Mouse (Mus musculus) naive thymus-derived CD4-positive, alpha-beta T cell, adult 2 months (primary cell): Measurements from ENCODE around the gene Mmaa.

Experiments
- DNase-seq: peaks from one replicate; pipeline ENCODE4 v3.0.0-alpha.2; 2011; ENCODE audit warnings: low read depth

The Mmaa gene

DNA sequence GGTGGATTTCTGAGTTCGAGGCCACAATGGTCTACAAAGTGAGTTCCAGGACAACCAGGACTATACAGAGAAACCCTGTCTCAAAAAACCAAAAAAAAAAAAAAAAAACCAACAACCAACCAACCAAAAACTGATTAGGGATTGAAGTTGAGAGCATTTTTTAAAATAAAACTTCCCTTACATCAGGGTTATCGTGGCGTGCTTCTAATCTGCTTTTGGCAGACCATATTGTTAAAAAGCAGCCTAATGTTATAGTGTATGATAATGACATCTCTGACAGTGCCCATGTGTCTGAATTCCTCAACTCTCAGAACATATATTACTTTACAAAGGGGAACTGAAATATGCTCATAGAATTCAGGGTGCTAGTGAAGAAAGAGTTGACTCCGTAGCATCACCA is 6.5 kb downstream of the Mmaa start:
- no peak for DNase-seq

DNA sequence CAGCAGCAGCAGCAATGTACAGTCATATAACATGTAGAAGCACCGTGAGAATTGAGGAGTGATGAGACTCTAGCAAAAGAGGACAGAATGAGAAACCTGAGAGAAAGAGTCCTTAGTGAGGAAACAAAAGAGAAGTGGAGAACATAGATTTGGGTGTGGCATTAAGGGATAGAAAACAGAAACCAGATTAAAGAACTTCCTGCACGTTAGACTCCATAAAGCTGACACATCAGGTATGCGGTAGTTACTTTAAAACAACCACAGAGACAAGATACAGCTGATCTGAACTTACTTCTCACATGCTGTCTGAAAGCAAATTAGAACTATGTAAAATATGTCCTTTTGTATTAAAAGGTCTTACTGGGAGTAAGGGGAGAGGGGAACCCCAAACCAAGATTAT is 8.3 kb downstream of the Mmaa start:
- peak; percentile 58 for DNase-seq

DNA sequence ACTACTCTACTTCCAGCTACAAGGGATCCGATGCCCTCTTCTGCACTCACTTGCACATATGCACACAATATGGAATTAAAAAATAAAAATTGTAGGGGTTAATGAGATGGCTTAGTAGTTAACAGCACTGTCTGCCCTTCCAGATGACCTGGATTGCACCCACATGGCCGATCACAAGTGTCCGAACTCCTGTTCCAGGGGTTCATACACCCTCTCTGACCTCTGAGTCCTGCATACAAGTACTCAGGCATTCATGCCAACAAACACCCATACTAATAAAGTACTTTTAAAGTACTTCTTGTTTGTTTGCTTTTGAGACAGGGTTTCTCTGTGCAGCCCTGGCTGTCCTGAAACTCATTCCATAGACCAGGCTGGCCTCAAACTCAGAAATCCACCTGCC is 10.1 kb downstream of the Mmaa start:
- DNase-seq = no peak

DNA sequence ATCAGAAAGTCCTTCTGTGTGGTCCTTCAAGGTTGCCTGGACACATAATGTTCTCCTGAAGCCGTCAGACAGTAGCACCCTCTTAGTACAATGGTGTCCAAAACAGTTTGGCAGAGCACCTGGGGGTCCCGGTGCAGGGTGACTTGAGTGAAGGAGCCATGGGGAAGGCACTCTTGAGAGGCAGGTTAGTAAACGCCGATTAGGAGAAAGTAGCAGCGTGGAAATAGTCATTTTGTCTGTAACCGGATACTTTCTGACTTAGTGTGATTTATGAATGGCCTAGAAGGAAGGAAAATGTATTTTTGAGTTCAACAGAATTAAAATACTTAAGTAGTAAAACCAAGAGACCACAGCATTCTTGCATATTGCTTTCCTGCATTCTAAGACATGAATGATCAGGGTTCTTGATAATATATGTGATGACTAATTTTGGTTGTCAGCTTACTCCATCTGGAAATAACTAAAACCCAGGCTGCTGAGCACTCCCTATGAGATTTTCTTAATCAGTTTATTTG is 13.3 kb downstream of the Mmaa start:
- DNase-seq = no peak

DNA sequence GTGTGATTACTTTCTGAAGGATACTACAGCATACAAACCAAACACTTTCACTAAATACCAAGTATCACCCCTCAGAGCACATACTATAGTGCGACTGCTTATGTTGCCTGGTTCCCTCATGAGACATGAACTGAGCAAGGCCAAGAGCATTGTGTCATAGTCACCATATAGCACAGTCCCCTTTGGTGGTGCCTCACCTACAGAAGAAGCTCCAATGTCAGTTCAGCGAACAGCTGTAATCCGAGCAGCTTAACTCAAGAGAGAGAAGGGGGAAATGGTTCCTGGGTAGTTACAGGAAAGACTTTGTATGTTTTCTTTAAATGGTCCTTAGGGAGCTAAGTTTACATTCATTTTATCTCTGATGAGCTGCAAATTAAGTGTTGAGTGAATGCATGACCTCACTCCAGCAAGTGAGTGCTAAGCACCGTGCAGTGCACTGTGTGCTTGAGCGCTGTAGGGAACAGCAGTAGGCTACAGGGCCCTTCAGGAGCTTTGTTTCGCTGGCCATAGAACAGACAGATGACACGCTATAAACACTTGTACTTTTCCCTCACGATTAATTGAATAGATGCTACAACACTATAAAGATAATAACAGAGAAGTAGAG is 17.4 kb downstream of the Mmaa start:
- no peak for DNase-seq

DNA sequence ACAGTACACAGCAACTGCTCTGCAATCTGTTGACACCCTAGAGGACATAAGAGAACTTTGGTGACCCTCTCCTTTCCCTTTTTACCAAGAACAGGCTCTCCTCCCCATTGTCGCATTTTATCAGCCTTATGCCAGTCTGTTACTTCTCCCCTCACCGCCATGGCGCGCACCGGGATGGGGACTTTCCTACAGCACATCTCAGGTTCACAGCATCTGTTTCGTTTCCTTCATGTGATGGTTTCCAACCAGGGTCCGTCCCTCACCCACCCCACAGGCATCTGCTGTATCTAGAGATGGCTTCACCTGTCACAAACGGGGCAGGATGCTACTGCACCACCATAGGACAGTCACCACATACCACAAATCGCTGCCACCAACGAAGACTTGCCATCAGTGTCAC is 19.8 kb downstream of the Mmaa start:
- DNase-seq = no peak

DNA sequence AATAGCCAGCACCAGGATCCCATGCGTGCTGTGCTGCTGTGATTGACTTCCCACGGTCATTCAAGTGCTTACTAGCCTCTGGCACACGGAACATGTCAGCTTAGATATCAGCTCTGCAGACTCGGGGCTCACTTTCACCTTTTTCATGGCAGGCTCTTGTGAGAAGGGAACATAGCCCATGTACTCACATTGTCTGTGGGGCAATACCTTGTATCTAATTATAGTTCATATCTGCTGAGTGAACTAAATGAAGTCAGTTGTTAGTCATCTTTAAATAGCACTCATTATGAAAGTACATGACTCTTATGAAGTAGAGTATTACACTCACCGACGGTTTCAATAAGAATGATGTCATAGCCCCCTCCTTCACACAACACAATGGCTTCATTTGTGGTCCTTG is 21.0 kb downstream of the Mmaa start:
- DNase-seq = no peak

DNA sequence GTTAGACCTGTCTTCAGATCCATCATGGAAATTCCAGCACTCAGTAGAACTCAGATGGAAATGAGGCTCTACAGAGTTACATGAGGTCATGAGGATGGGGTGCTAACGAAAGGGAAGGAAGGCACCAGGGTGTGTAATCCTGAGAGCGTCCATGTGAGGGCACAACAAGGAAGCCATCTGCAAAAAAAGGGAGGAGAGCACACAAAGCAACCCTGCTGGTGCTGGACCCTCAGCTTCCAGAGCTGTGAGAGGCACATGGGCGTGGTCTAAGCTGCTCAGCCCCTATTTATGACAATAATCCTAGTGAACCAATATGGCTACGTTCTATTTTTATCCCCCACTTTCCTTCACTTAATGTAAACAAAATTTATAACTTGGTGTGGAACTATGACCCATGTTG is 22.1 kb downstream of the Mmaa start:
- DNase-seq = no peak

DNA sequence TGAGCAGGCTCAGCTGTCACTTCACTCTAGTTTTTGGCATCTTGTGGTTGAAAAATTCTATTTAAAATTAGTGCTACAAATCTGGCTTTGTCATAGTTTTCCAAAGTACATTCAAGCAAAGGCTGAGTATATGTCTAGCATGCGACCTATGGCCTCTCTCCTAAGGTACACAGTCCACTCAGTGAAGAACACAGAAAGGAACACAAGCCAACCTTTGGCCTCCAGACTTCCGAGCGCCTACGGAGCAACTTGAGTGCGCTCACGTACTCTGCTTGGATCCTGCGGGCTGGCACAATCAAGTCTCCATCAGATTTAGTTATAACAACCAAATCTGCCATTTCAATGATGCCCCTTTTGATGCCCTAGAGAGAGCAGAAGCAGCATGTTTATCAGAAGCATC is 25.8 kb downstream of the Mmaa start:
- no peak for DNase-seq

DNA sequence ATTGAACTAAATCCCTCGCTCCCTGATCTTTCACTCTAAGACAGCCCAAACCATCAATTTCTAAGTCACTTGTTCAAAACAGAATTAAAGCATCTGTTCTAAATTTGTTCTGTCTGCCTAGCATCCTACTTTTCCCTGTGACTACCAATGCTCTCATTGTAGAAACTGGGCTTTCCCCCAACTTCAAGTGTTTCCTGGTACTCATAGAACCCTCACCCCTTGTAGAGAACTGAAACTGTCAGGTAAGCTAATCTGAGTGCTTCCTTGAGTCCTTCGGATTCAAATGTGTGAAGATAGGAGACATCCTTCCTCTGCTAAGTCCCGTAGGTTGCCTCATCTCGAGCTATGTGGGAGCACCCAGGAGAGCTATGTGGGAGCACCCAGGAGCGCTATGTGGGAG is 32.8 kb downstream of the Mmaa start:
- DNase-seq = no peak

DNA sequence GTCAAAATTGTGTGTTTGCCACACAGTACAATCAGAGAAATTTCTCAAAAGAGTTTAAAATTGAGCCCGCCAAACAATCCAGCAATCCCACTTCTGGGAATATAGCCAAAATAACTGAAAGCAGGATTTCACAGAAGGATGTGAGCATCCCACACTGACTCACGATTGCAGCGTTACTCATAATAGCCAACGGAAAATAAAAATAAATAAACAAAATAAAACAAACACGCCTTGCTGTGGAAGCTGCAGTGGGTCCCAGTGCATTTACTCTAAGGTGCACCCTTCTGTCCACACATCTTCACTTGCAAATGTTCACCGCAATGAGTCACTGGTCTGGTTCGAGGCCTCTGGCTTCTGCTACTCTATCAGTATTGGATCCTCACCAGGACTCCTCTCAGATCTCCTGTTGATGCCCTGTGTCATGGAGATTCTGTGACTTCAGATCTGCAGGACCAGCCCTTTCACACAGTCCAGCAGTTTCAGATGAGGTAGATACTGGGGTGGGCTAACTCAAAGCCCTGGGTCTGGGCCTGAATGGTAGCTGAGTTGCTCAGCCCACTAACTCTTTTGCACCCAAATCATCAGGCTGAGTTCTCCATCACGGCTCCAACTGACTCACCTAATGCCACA is 38.5 kb downstream of the Mmaa start:
- DNase-seq = no peak

DNA sequence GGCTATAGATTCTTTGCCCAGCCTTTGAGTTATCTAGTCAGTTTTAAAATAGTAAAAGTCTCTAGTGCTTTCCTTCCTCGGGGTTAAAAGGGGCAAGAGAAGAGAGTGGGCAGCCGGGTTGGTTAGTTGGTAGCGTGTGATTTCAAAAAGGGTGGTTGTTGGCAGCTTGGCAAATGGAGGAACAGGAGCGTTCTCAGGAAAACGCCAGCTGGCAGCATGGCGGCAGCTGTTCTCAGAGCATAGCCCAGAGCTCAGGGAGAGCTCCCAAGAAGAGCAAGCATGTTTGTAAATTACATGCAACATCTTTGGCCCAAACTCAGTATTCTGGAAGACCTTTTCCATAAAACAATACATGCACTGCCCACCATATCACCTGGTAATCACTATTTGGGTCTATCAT is 41.0 kb downstream of the Mmaa start:
- no peak for DNase-seq

DNA sequence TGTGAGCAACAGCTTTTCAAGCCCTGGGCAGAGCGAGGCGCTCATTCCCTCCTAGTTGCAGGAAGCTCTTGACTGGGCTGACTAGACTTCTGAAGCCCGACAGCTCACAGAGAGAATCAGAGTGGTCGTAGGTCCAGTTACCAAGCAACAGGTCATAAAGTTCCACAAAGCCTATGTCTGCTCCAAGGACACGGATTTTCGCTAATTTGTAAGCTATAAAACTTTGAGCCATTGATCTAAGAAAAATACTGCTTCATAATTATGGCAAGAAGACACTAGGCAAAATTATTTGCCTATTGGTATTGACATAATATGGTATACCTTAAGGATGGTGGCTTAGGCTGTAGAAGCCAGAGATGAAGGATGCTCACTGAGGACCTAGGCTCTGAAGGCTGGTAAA is 46.3 kb downstream of the Mmaa start, which contains the start of gene 1700011L22Rik:
1700011L22Rik (minus strand) TSS at position 101 of the 400 bp plus-strand sequence.
- DNase-seq = no peak

DNA sequence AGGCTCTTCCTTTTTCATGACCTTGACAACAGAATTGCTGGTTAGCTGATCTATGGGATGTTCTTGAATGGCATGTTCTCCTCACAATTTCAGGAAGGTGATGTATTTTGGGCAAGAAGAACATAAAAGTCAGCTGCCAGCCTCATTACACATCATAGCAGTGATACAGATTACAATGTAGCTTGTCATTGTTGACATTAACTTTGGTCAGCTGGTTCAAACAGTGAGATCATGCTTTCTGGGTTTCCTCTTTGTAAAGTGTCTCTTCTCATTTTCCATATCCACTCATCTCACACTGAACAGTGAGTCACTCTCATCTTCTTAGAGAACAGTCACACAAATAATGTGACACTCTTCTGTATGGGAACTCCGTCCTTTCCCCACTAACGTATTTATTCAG is 51.3 kb downstream of the Mmaa start:
- no peak for DNase-seq

DNA sequence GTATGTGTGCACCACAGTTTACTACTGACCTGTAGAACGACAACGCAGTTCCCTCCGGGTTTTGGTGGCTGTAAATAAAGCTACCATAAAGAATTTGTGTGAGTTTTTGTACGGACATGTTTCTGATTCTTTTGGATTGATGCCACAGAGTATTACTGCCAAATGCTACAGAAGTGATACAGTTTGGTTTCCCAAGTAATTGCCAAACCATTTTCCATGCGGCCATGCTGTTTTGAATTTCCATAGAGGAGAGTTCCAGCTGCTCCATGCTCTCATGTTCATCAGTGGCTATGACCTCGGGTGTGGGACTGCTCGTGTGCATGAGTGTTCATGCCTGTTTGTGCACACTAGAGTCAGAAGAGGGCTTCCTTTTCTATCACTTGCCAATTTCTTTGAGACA is 54.7 kb downstream of the Mmaa start:
- DNase-seq = no peak

DNA sequence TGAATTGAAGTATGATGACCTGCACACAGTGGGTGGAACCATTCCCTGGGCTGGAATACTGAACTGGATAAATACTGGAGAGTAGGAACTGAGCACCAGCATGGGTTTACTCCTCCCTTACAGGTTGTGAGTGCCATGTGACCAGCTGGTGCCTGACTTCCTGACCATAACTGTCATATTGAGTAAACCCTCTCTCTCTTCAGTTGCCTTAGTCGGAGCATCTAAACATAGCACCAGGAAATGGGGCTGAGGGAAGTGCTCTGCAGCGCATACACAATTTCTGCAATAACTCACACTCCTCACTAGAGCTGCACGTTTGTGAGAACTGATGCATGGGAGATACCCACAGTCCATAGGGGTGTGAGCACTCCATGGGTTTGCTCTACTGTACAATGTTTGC is 55.4 kb downstream of the Mmaa start:
- DNase-seq = no peak

DNA sequence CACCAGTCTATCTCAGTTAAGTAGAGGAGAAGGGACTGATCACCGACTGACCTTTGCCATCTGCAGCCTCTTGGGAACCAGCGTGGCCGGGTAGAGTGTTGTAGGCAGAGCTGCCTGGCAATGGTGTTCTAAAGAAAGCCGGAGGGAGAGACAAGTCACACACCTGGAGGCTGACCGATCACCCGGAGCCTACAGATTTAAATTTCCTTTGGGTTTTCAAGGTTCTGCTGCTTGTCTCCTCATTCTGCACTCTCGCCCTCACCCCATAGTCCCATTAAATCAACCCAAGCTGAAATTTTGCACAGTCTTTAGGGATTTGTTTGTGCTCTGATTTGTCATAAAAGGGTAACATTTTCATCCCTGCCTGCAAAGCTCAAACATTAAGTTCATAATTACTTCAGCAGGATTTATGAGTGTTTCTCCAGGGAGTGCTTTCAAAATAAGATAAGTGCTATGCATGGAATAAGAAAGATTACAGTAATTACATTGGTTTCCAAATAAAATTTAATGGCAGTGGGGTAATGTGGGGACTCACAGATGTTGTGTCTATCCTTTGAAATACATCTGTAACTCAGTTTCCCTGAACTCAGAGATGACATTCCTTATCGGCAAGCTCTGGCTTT is 65.4 kb downstream of the Mmaa start:
- no peak for DNase-seq

DNA sequence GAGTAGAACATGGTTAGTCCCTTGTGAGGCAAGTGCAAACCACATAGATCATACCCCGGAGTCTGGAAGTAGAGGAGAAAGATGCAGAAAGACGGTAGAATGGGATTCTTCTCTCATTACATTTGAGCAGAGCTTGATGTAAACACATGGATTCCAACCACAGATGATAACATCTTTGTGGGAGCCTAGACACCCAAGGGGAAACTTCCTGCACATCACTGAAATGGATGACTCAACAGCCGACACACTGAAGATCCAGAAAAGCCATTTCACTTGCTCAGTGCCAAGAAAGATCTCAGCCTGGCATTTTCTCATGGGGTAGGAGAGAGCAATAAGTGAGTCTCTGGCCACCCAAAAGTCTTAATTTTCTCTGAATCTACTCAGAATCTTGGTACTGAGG is 66.8 kb downstream of the Mmaa start:
- DNase-seq = no peak

DNA sequence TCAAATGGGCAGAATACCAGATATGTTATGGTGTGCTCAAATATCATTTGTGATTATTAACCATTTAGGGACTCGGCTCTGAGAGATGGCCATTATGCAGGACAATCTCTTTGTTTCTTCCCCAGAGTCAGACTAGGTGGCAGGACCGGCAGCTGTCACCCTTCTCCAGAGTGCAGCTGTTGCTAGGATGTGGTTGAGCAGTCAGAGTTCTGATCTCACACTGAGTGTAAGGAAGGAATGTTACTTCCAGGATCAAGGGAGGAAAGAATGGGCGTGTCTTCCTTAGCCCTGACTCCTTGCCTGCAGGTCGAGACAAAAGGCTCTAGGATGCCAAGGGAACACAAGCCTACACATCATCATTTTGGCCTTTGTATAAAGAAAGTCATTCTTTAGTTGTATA is 67.5 kb downstream of the Mmaa start:
- no peak for DNase-seq

DNA sequence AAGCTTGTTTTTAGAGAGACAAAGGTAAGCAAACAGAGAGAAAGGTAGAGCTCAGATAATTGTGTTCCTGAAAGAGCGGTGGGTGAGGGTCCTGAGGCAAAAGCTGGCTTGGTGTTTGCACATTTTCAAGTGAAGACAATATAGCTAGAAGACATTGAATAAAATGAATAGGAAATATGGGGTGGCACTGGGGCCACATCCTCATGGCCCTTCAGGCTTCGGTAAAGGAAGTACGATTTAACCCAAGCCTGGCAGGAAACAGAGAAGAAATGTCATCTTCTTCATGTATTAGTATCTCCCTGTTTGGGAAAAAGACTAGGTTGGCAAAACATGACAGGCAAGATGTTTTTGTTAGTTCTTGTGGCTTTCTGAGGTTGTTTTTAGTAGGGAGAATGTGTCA is 68.7 kb downstream of the Mmaa start:
- no peak for DNase-seq

DNA sequence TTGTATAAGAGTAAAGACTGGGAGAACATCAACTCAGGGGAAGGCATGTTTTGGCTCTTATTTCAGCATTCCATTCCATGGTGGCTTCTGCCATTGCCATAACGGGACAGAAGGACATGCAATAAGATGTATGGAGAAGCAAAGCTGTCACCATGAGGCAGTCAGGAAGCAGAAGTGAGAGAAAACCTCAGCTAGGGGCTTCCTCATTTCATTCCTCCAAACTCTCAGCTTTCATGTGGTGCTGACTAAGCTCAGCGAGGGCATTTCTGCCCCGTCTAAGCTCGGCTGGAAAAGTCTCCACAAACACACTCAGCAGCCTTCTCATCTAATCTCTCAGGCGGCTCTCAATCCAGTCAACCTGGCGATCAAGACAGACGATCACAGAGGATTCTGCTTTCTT is 69.2 kb downstream of the Mmaa start:
- peak; percentile 5 for DNase-seq

DNA sequence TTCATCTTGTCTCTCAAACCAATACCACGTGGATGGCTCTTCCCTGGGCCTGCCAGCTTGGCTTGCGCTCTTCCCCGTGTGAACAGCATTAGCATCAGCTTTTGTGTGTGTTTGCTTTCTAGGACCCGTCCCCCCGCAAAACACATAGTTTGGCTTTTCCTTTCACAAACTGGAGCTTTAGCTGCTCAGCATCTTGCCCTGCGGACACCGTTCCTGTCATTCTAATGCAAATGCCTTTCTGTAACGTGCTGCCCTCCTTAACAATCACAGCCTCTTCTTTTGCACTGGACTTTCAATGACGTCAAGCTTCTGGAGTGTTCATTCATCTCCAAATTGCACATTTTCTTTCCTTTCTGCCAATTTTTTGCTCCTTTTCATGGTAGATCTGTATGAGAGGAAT is 70.4 kb downstream of the Mmaa start:
- DNase-seq = no peak

DNA sequence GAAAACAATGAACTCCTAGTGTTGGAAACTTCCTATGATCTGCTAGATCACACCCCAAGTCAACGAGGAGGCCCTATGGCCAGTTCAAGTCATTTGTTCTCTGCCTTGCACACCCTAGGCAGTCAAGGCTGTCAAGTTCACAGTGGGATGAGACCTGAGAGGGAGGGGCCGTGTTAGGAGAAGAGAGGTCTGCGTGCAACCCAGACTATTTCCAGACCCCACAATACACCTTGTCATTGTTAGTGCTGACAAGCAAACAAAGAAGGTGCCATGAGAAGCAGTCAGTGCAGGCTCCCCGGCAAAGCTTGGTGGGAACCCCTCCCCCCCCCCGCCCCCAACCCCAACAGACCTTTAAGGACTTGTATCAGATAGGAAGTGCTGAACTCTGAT is 72.0 kb downstream of the Mmaa start:
- no peak for DNase-seq
